In genomic region chr2:165033306-165033705, GRCm38 (mm10) we compare ENCODE assay signal across 9 mouse cellular contexts. TPM values are rescaled to one million over a fixed set of nuclear protein-coding genes. Genes with fewer than 3 reads are reported as not detected.
DNase-seq lines count a peak whose midpoint lies in the region; ATAC-seq and TF ChIP-seq lines count a peak whose summit lies in the region.
"Had no signal": no experiment of that assay in that cellular context is flagged by ENCODE, and none has a peak within 500 bp of the region (broad histone marks: within the 10 kb centered on the region; RNA-seq: fewer than 3 reads in every experiment).

No protein-coding gene starts in this region.

- peak overlapping the region; percentile 98 for H3K9ac ChIP-seq in kidney, embryonic 15.5 days
- peak overlapping the region; percentile 85 for H3K9ac ChIP-seq in hindbrain, postnatal 0 days (replicated peaks; ENCODE audit: low read length)

- WGBS in kidney, embryonic 15.5 days: 32% methylated on average over 6 of the region's 6 CpGs
- 27% methylated on average over 6 of the region's 6 CpGs for WGBS in hindbrain, postnatal 0 days

- H3K4me1 ChIP-seq in kidney, embryonic 15.5 days: peaks cover 30% of the 10 kb centered on the region
- peaks cover 26% of the 10 kb centered on the region for H3K4me1 ChIP-seq in bone marrow macrophage, adult 2 months (ENCODE audit: control insufficient read depth, insufficient read depth, low read length)
- H3K4me1 ChIP-seq in hindbrain, postnatal 0 days (ENCODE audit: insufficient read depth, low read length): peaks cover 13% of the 10 kb centered on the region; the same call in 1 of the 2 replicates

- H3K9me3 ChIP-seq in kidney, embryonic 15.5 days (replicated peaks): no peaks in the 10 kb centered on the region
- no peaks in the 10 kb centered on the region for H3K9me3 ChIP-seq in hindbrain, postnatal 0 days (ENCODE audit: low read length)

- no peak for ATAC-seq in kidney, embryonic 15.5 days (replicated peaks; ENCODE audit: low FRiP score)
- ATAC-seq in hindbrain, postnatal 0 days: no peak

- H3K4me3 ChIP-seq in kidney, embryonic 15.5 days (replicated peaks): peak overlapping the region; percentile 99
- H3K4me3 ChIP-seq in bone marrow macrophage, adult 2 months (ENCODE audit: insufficient read depth, low read length): peak overlapping the region; percentile 76
- peak overlapping the region; percentile 77 for H3K4me3 ChIP-seq in hindbrain, postnatal 0 days (ENCODE audit: low read length)

- no peak for TF ChIP-seq CTCF in bone marrow macrophage, adult 2 months (IDR thresholded peaks at IDR 0.05; ENCODE audit: low read depth, low read length)
- no peak for TF ChIP-seq CTCF in hindbrain, postnatal 0 days (IDR thresholded peaks at IDR 0.05; ENCODE audit: low read depth)

- H3K27me3 ChIP-seq in kidney, embryonic 15.5 days: no peaks in the 10 kb centered on the region
- no peaks in the 10 kb centered on the region for H3K27me3 ChIP-seq in hindbrain, postnatal 0 days (ENCODE audit: insufficient read depth, low read length)

- no peak for TF ChIP-seq POLR2A in bone marrow macrophage, adult 2 months (IDR thresholded peaks at IDR 0.05; ENCODE audit: borderline replicate concordance, low read depth, low read length)

- DNase-seq in kidney, adult 18-20 months: no peak
- no peak for DNase-seq in hindbrain, postnatal 0 days (ENCODE audit: low spot score)
- peak; percentile 43 for DNase-seq in naive thymus-derived CD4-positive, alpha-beta T cell, adult 2 months (ENCODE audit: low read depth)
- no peak for DNase-seq in B cell, adult 2 months
- DNase-seq in thymus, postnatal 36 days: no peak
- DNase-seq in adrenal gland, adult (ENCODE audit: inconsistent age in 2 of 2, low spot score in 1 of 2): no peak

- no peak overlapping the region for H3K27ac ChIP-seq in kidney, embryonic 15.5 days
- no peak overlapping the region for H3K27ac ChIP-seq in bone marrow macrophage, adult 2 months (ENCODE audit: insufficient read depth, low read depth, low read length)
- H3K27ac ChIP-seq in hindbrain, postnatal 0 days: no peak overlapping the region

- no peaks in the 10 kb centered on the region for H3K36me3 ChIP-seq in kidney, embryonic 15.5 days
- H3K36me3 ChIP-seq in hindbrain, postnatal 0 days (ENCODE audit: insufficient read depth, low read length): no peaks in the 10 kb centered on the region

- H3K4me2 ChIP-seq in kidney, embryonic 15.5 days: peak overlapping the region; percentile 84
- H3K4me2 ChIP-seq in hindbrain, postnatal 0 days (ENCODE audit: low read depth, low read length): peak overlapping the region; percentile 73

RNA-seq across cellular contexts. Expression of gene Ncoa5, which starts 1.4 kb away (rescaled TPM):
- polyA plus RNA-seq in kidney, embryonic 15.5 days (2015; fragmentation: Nextera tagmentation; extraction: Ambion mirVana): 73.5 and 79.6 TPM in 2 replicates
- 29.5 and 33.0 TPM in 2 replicates for polyA plus RNA-seq in bone marrow macrophage, adult 2 months (2012; ENCODE audit: insufficient read depth, insufficient read length, missing spikeins)
- 60.8 and 101 TPM in 2 replicates for total RNA-seq in hindbrain, postnatal 0 days (2014; rRNA removed)
- 55.5 and 56.3 TPM in 2 replicates for polyA plus RNA-seq in hindbrain, postnatal 0 days (2015; fragmentation: Nextera tagmentation; extraction: Ambion mirVana)

RNA-seq across cellular contexts. Expression of gene Cd40, which starts 22.1 kb away (rescaled TPM):
- polyA plus RNA-seq in kidney, embryonic 15.5 days (2015; fragmentation: Nextera tagmentation; extraction: Ambion mirVana): 7.4 and 8.4 TPM in 2 replicates
- polyA plus RNA-seq in bone marrow macrophage, adult 2 months (2012; ENCODE audit: insufficient read depth, insufficient read length, missing spikeins): 20.4 and 29.2 TPM in 2 replicates
- 3.8 and 7.3 TPM in 2 replicates for total RNA-seq in hindbrain, postnatal 0 days (2014; rRNA removed)
- 4.8 and 5.4 TPM in 2 replicates for polyA plus RNA-seq in hindbrain, postnatal 0 days (2015; fragmentation: Nextera tagmentation; extraction: Ambion mirVana)

RNA-seq across cellular contexts. Expression of gene 1700025C18Rik, which starts 57.2 kb away (rescaled TPM):
- polyA plus RNA-seq in kidney, embryonic 15.5 days (2015; fragmentation: Nextera tagmentation; extraction: Ambion mirVana): not detected in 2 replicates
- polyA plus RNA-seq in bone marrow macrophage, adult 2 months (2012; ENCODE audit: insufficient read depth, insufficient read length, missing spikeins): not detected in 2 replicates
- total RNA-seq in hindbrain, postnatal 0 days (2014; rRNA removed): not detected in 2 replicates
- not detected in 2 replicates for polyA plus RNA-seq in hindbrain, postnatal 0 days (2015; fragmentation: Nextera tagmentation; extraction: Ambion mirVana)
- total RNA-seq: left cerebral cortex, adult 18-20 months had no signal
